Mouse (Mus musculus): ENCODE measurements around the gene Sppl2a.
A peak's percentile ranks its signal among the peaks of the same experiment; 100 is the strongest.
"Not testable (repeated sequence)": the region's sequence is repeated elsewhere in the genome, so short reads cannot be mapped to it uniquely, and the experiment has no call there.

Sppl2a gene

GRCm38 (mm10) chr2:126894245-126894644 lies 38.8 kb downstream of the Sppl2a start:
- no peak for DNase-seq (ENCODE audit: low spot score)

GRCm38 (mm10) chr2:126892316-126892715 lies 40.7 kb downstream of the Sppl2a start:
- no peak for DNase-seq (ENCODE audit: low spot score)

DNA sequence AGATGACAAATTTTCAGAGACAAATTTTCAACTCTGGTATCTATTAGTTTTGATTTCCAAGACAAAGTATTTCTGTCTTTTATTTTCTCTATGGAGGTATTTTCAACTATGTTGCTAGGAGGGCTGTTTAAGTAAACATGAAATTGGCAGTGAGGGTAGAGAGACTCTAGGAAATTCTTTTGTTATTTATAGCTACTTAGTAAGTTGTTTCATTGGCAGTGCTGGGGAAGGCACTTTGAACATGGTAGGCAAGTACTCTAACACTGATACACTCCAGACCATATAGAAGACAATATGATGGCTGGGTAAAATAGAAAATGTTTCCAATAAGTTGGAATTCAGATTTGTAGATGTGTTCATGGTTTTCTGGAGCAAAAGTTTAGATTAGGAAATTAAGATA lies 41.3 kb downstream of the Sppl2a start:
- no peak for DNase-seq (ENCODE audit: low spot score)

- DNase-seq (ENCODE audit: low spot score), result no peak
These were observed 45.9 kb downstream of the Sppl2a start for GRCm38 (mm10) chr2:126887141-126887540.

- no peak for DNase-seq (ENCODE audit: low spot score)
These were observed 47.2 kb downstream of the Sppl2a start for GRCm38 (mm10) chr2:126885871-126886270.

DNA sequence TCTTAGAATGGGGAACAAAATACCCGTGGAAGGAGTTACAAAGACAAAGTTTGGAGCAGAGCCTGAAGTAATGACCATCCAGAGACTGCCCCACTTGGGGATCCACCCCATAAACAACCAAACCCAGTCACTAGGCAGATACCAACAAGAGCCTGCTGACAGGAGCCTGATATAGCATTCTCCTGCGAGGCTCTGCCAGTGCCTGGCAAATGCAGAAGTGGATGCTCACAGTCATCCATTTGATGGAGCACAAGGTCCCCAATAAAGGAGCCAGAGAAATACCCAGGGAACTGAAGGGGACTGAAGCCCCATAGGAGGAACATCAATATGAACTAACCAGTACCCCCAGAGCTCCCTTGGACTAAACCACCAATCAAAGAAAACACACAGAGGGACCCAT lies 50.3 kb downstream of the Sppl2a start:
- not testable (repeated sequence) for DNase-seq (ENCODE audit: low spot score)

DNA sequence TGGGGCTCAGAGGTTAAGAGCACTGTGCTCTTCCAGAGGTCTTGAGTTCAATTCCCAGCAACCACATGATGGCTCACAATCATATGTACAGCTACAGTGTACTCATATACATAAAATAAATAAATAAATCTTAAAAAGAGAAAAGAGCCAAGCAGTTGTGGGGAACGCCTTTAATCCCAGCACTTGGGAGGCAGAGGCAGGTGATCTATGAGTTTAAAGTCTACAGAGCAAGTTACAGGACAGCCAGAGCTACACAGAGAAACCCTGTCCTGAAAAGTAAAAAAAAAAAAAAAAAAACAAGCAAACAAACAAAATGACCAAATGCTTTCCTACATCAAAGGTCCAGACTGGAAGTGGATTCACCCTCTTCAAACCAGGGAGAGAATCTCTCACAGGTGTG lies 55.0 kb downstream of the Sppl2a start:
- no peak for DNase-seq (ENCODE audit: low spot score)

DNA sequence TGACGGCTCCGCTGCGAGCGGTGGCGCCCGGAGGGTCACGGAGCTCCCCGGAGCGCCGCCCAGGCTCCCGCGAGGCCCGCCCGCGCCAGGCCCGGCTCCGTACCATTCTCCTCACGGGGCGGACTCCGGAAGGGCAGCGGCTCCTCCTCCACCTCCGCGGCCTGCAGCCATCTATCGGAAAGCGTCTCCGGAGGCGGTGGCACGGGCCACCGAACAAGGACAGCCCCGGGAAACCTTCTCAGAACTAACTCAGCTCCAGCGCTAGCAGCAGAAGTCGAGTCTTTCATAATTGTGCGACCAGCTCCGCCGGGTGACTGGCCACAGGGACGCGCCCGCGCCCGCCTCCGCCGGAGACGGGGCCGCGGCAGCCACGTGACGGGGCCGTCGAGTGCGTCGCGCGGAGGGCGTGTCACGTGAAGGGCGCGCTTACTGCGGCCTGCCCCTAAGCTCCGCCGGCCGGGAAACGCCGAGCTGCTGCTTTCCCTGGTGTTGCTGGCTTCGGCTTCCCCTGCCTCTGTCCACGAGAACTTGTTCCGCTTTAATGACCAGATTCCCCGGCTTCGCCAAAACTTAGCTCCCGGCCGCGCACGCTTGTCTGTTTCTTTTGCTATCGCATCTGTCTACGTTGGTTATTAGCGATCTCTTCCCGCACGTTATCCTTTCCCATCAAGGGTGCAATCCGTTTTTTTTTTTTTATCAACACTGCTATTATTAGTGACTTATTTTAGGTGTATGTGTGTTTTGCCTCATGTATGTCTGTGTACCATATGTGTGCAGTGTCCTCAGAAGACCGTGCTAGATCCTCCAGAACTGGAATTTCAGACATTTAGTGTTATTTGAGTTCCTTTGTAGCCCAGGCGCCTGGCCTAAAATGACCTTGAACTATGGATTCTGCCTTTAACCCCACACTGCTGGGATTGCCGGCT lies 56.9 kb downstream of the Sppl2a start, which contains the start of gene Trpm7:
Gene Trpm7 (minus strand): TSS at position 360 of the 926 bp plus-strand sequence.
- DNase-seq (ENCODE audit: low spot score), result peak; percentile 90

GRCm38 (mm10) chr2:126875516-126875835 lies 57.6 kb downstream of the Sppl2a start:
- DNase-seq (ENCODE audit: low spot score), result peak; percentile 22

- no peak for DNase-seq (ENCODE audit: low spot score)
These were observed 58.1 kb downstream of the Sppl2a start for GRCm38 (mm10) chr2:126874809-126875515.

DNA sequence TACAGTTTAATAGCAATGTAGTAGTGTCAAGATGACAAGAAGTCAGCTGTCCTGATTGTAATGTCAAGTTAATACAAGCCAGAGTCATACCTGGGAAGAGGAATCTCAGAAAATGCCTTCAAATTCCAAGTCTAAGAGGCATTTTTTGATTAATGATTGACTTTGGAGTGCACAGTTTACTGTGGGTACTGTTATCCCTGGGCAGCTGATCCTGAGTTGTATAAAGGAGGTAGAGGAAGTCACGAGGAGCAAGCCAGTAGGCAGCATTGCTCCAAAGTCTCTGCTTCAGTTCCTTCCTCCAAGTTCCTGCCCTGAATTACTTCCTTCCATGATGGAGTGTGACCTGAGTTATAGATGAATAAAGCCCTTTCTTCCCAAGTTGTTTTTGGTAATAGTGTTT lies 66.7 kb downstream of the Sppl2a start:
- no peak for DNase-seq (ENCODE audit: low spot score)

DNA sequence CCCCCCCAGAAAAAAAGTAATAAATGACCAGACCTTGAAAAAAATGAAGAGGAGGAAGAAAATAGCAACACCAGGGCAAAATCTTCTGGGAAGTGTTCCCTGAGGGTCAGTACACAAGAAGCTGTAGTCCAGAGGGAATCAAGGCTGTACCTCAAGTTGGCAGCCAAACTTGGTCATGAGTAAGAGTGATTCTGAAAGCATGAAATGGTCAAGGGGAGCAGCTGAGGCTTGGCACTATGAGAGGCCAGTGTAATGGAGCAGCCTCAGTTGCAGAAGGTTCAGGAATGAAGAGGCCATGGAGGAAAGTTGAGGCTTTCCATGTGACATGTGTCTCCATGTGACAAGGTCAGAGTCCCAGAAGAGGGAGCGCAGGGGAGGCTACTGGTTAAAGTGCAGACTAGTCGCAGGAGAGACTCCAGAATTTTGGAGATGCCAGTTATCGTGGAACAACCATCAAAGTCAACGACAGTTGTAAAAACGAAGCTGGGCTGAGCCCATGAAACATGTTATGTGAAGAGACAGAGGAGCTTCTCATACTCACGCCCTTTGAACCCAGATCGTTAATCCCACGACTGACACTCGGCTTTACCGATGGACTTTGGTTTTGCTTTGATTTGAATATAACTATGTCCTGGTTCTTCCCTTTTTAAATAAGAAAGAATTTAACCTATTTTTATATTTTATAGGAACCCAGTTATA lies 67.4 kb downstream of the Sppl2a start:
- DNase-seq (ENCODE audit: low spot score), result no peak

GRCm38 (mm10) chr2:126865026-126865425 lies 68.0 kb downstream of the Sppl2a start:
- no peak for DNase-seq (ENCODE audit: low spot score)

GRCm38 (mm10) chr2:126844751-126845150 lies 88.3 kb downstream of the Sppl2a start:
- no peak for DNase-seq (ENCODE audit: low spot score)
